Mouse (Mus musculus) heart, embryonic 10.5 days (tissue): ENCODE measurements around the gene Rgs6. TPM values are rescaled to one million over a fixed set of nuclear protein-coding genes. Genes with fewer than 3 reads are reported as not detected.

Experiments
- DNase-seq: peaks from one replicate; pipeline ENCODE4 v3.0.0-alpha.2; 2017; ENCODE audit warnings: low spot score
- H3K27ac ChIP-seq: fragments of 300-500 bp; sonication (generic); 2 replicates; pipeline ENCODE4 v1.5.1; 2016; ENCODE audit warnings: mild to moderate bottlenecking
- H3K27me3 ChIP-seq: fragments of 300-500 bp; sonication (generic); 2 replicates; pipeline ENCODE4 v1.6.1; 2016; ENCODE audit warnings: mild to moderate bottlenecking; ENCODE audit not compliant: poor library complexity, insufficient read depth, severe bottlenecking
- H3K36me3 ChIP-seq: fragments of 300-500 bp; sonication (generic); 2 replicates; pipeline ENCODE4 v1.6.1; 2016; ENCODE audit warnings: mild to moderate bottlenecking, moderate library complexity
- H3K4me1 ChIP-seq: fragments of 300-500 bp; sonication (generic); 2 replicates; pipeline ENCODE4 v1.6.1; 2016; ENCODE audit warnings: mild to moderate bottlenecking
- H3K4me3 ChIP-seq: fragments of 300-500 bp; sonication (generic); 2 replicates; pipeline ENCODE4 v1.5.1; 2016; ENCODE audit warnings: mild to moderate bottlenecking, moderate library complexity
- H3K9me3 ChIP-seq: fragments of 300-500 bp; sonication (generic); 2 replicates; pipeline ENCODE4 v1.6.1; 2016; ENCODE audit warnings: mild to moderate bottlenecking, moderate library complexity
- WGBS: fragments of 180-500 bp; shearing (Covaris S2); methylation state at CpG from one replicate; pipeline ENCODE4 v1.1.7; 2016; 5-methylcytosine and 5-hydroxymethylcytosine counted together
- polyA plus RNA-seq: library from polyadenylated mRNA; unstranded; fragments of >200 nt; fragmentation: Nextera tagmentation; extraction: Ambion mirVana; gene quantifications from 2 replicates; pipeline ENCODE4 v1.2.1, GENCODE M21; 2016

Rgs6 gene
- polyA plus RNA-seq, 1 experiment from 2014 or later, result 8.3 TPM

- Histone ChIP-seq H3K4me1 (peaks cover 48% of the 10 kb centered on the region), H3K36me3 (no peaks in the 10 kb centered on the region), H3K27me3 (no peaks in the 10 kb centered on the region), H3K4me3 (no peak overlapping the region), H3K9me3 (no peaks in the 10 kb centered on the region), H3K27ac (no peak overlapping the region)
- 90% methylated on average over 4 of the region's 4 CpGs for WGBS
- no peak for DNase-seq
Observed at GRCm38 (mm10) chr12:83109486-83109885, 521.4 kb downstream of the Rgs6 start.

- Histone ChIP-seq H3K9me3 (no peaks in the 10 kb centered on the region), H3K36me3 (no peaks in the 10 kb centered on the region), H3K27ac (0 out of 2 replicates have a peak overlapping the region, but pooled peaks have one; percentile 6), H3K4me3 (no peak overlapping the region), H3K4me1 (peaks cover 51% of the 10 kb centered on the region), H3K27me3 (no peaks in the 10 kb centered on the region)
- DNase-seq, result no peak
- 73% methylated on average over 11 of the region's 11 CpGs for WGBS
Observed at GRCm38 (mm10) chr12:83109891-83110630, 522.0 kb downstream of the Rgs6 start.

- Histone ChIP-seq H3K9me3 (no peaks in the 10 kb centered on the region), H3K36me3 (no peaks in the 10 kb centered on the region), H3K4me3 (no peak overlapping the region), H3K27ac (0 out of 2 replicates have a peak overlapping the region, but pooled peaks have one; percentile 6), H3K27me3 (no peaks in the 10 kb centered on the region), H3K4me1 (peaks cover 49% of the 10 kb centered on the region)
- 50% methylated on average over 3 of the region's 3 CpGs for WGBS
- DNase-seq, result no peak
Observed at GRCm38 (mm10) chr12:83110711-83111110, 522.6 kb downstream of the Rgs6 start.

GRCm38 (mm10) chr12:83112283-83112682 lies 524.2 kb downstream of the Rgs6 start:
- H3K4me3 ChIP-seq, result no peak overlapping the region
- no peak for DNase-seq
- H3K9me3 ChIP-seq, result no peaks in the 10 kb centered on the region
- H3K27me3 ChIP-seq, result no peaks in the 10 kb centered on the region
- WGBS, result 85% methylated on average over 5 of the region's 5 CpGs
- H3K4me1 ChIP-seq, result peaks cover 41% of the 10 kb centered on the region
- H3K27ac ChIP-seq, result 0 out of 2 replicates have a peak overlapping the region, but pooled peaks have one; percentile 25
- H3K36me3 ChIP-seq, result no peaks in the 10 kb centered on the region

- Histone ChIP-seq H3K27me3 (no peaks in the 10 kb centered on the region), H3K9me3 (no peaks in the 10 kb centered on the region), H3K4me1 (peaks cover 41% of the 10 kb centered on the region), H3K36me3 (no peaks in the 10 kb centered on the region), H3K27ac (0 out of 2 replicates have a peak overlapping the region, but pooled peaks have one; percentile 31), H3K4me3 (no peak overlapping the region)
- 61% methylated on average over 6 of the region's 6 CpGs for WGBS
- DNase-seq, result no peak
Observed at GRCm38 (mm10) chr12:83112901-83113628, 525.0 kb downstream of the Rgs6 start.

- Histone ChIP-seq H3K36me3 (no peaks in the 10 kb centered on the region), H3K27ac (no peak overlapping the region), H3K4me3 (no peak overlapping the region), H3K27me3 (no peaks in the 10 kb centered on the region), H3K9me3 (no peaks in the 10 kb centered on the region), H3K4me1 (peaks cover 41% of the 10 kb centered on the region)
- no peak for DNase-seq
- 65% methylated on average over 3 of the region's 3 CpGs for WGBS
Observed at GRCm38 (mm10) chr12:83113971-83114370, 525.9 kb downstream of the Rgs6 start.

- no peak overlapping the region for H3K4me3 ChIP-seq
- no peaks in the 10 kb centered on the region for H3K27me3 ChIP-seq
- H3K36me3 ChIP-seq, result no peaks in the 10 kb centered on the region
- H3K9me3 ChIP-seq, result no peaks in the 10 kb centered on the region
- H3K4me1 ChIP-seq, result peaks cover 41% of the 10 kb centered on the region
- 48% methylated on average over 5 of the region's 5 CpGs for WGBS
- no peak overlapping the region for H3K27ac ChIP-seq
- no peak for DNase-seq
Observed at GRCm38 (mm10) chr12:83114396-83115053, 526.4 kb downstream of the Rgs6 start.

GRCm38 (mm10) chr12:83124111-83124510 lies 536.0 kb downstream of the Rgs6 start:
- DNase-seq, result no peak
- no peak overlapping the region for H3K27ac ChIP-seq
- 47% methylated on average over 3 of the region's 3 CpGs for WGBS
- no peaks in the 10 kb centered on the region for H3K36me3 ChIP-seq
- H3K4me1 ChIP-seq, result peaks cover 41% of the 10 kb centered on the region
- no peaks in the 10 kb centered on the region for H3K27me3 ChIP-seq
- no peaks in the 10 kb centered on the region for H3K9me3 ChIP-seq
- H3K4me3 ChIP-seq, result no peak overlapping the region

- no peaks in the 10 kb centered on the region for H3K27me3 ChIP-seq
- H3K4me1 ChIP-seq, result peaks cover 41% of the 10 kb centered on the region
- DNase-seq, result no peak
- H3K36me3 ChIP-seq, result no peaks in the 10 kb centered on the region
- 78% methylated on average over 4 of the region's 4 CpGs for WGBS
- H3K27ac ChIP-seq, result no peak overlapping the region
- no peaks in the 10 kb centered on the region for H3K9me3 ChIP-seq
- H3K4me3 ChIP-seq, result no peak overlapping the region
Observed at GRCm38 (mm10) chr12:83125284-83125683, 537.2 kb downstream of the Rgs6 start.

GRCm38 (mm10) chr12:83126923-83127322 lies 538.8 kb downstream of the Rgs6 start:
- 69% methylated on average over 7 of the region's 7 CpGs for WGBS
- DNase-seq, result no peak
- no peaks in the 10 kb centered on the region for H3K36me3 ChIP-seq
- no peaks in the 10 kb centered on the region for H3K9me3 ChIP-seq
- H3K4me3 ChIP-seq, result no peak overlapping the region
- H3K27me3 ChIP-seq, result no peaks in the 10 kb centered on the region
- no peak overlapping the region for H3K27ac ChIP-seq
- peaks cover 46% of the 10 kb centered on the region for H3K4me1 ChIP-seq

- Histone ChIP-seq H3K36me3 (no peaks in the 10 kb centered on the region), H3K27ac (no peak overlapping the region), H3K9me3 (no peaks in the 10 kb centered on the region), H3K4me1 (peaks cover 46% of the 10 kb centered on the region), H3K27me3 (no peaks in the 10 kb centered on the region), H3K4me3 (no peak overlapping the region)
- DNase-seq, result no peak
- WGBS, result 70% methylated on average over 6 of the region's 6 CpGs
Observed at GRCm38 (mm10) chr12:83127955-83128354, 539.9 kb downstream of the Rgs6 start.

- Histone ChIP-seq H3K4me1 (peaks cover 48% of the 10 kb centered on the region), H3K36me3 (no peaks in the 10 kb centered on the region), H3K27me3 (no peaks in the 10 kb centered on the region), H3K4me3 (no peak overlapping the region), H3K9me3 (no peaks in the 10 kb centered on the region), H3K27ac (no peak overlapping the region)
- WGBS, result 82% methylated on average over 3 of the region's 3 CpGs
- DNase-seq, result no peak
Observed at GRCm38 (mm10) chr12:83128606-83129005, 540.5 kb downstream of the Rgs6 start.

- DNase-seq, result no peak
- no peaks in the 10 kb centered on the region for H3K27me3 ChIP-seq
- no peaks in the 10 kb centered on the region for H3K36me3 ChIP-seq
- no peaks in the 10 kb centered on the region for H3K9me3 ChIP-seq
- no peak overlapping the region for H3K27ac ChIP-seq
- no peak overlapping the region for H3K4me3 ChIP-seq
- WGBS, result 56% methylated on average over 4 of the region's 4 CpGs
- peaks cover 40% of the 10 kb centered on the region for H3K4me1 ChIP-seq
Observed at GRCm38 (mm10) chr12:83131405-83131804, 543.3 kb downstream of the Rgs6 start.
